Mouse (Mus musculus): ENCODE data around the gene Cmss1.

DNA sequence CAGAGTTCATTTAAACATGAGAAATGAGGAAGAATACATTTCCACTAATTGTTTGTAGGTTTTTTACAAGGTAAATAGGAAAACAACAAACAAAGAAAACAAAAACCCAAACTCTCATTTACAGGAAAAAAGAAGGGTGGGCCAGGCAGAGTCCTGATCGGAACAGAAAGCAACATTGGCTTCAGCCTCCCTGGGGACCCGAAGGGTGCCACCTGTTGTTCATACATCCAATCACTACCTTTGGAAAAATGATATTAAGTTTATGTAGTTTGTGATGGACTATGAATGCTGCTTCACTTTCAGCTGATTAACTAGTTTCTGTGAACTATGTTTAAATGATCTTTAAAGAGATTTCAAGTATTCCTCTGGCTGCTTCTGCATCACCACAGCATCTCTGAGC, 55.0 kb downstream of the Cmss1 start:
- TF ChIP-seq POLR2A (IDR thresholded peaks at IDR 0.05; ENCODE audit: insufficient read length, low read depth): no peak
- no peak for TF ChIP-seq TCF12 (IDR thresholded peaks at IDR 0.05; ENCODE audit: insufficient read depth, poor library complexity, severe bottlenecking)
- TF ChIP-seq MYOG (IDR thresholded peaks at IDR 0.05; ENCODE audit: control insufficient read depth in 1 of 3, insufficient read depth in 1 of 3, insufficient read length in 2 of 3, low read depth in 2 of 3): no peak
- no peak for TF ChIP-seq USF1 (IDR thresholded peaks at IDR 0.05; ENCODE audit: low read depth)
- no peak for TF ChIP-seq SRF (IDR thresholded peaks at IDR 0.05; ENCODE audit: control insufficient read depth, insufficient read length, low read depth)
- TF ChIP-seq E2F4 (IDR thresholded peaks at IDR 0.05; ENCODE audit: insufficient read depth): no peak
- no peak for TF ChIP-seq REST (IDR thresholded peaks at IDR 0.05; ENCODE audit: insufficient read depth, insufficient read length)

Data from myocyte (in vitro differentiated cells).